23 mouse cellular contexts compared by ENCODE assay signal in genomic region chr5:86851658-86852057, GRCm38 (mm10). TPM values are rescaled to one million over a fixed set of nuclear protein-coding genes. Genes with fewer than 3 reads are reported as not detected.
DNase-seq lines count a peak whose midpoint lies in the region; ATAC-seq and TF ChIP-seq lines count a peak whose summit lies in the region.
"Had no signal": no experiment of that assay in that cellular context is flagged by ENCODE, and none has a peak within 500 bp of the region (broad histone marks: within the 10 kb centered on the region; RNA-seq: fewer than 3 reads in every experiment).

No protein-coding gene starts in this region.

- DNase-seq in ES-CJ7 (ENCODE audit: low read depth, low spot score) = peak; percentile 95
- DNase-seq in ZHBTc4 (ENCODE audit: low read depth, low spot score) = peak; percentile 95
- peak; percentile 31 for DNase-seq in embryonic facial prominence, embryonic 14.5 days (ENCODE audit: low spot score)
- no peak for DNase-seq in c-Kit-positive CD71-positive TER-119-positive erythroid progenitor cells, embryonic 14.5 days (ENCODE audit: low spot score)
- DNase-seq: adrenal gland, postnatal 10 days; cerebellum, adult 11-12 months; cerebellum, adult 9-10 months; cerebellum, postnatal 25 days; gastrocnemius, postnatal 36 days; heart, adult 11 months; heart, postnatal 36 days had no signal

- H3K9ac ChIP-seq in ES-Bruce4 (ENCODE audit: low read depth, poor library complexity, severe bottlenecking) = no peak overlapping the region
- no peak overlapping the region for H3K9ac ChIP-seq in embryonic facial prominence, embryonic 14.5 days (ENCODE audit: low read depth, low read length)
- H3K9ac ChIP-seq: forebrain, embryonic 15.5 days; heart, embryonic 13.5 days; hindbrain, embryonic 12.5 days had no signal

- no peak overlapping the region for H3K4me2 ChIP-seq in embryonic facial prominence, embryonic 14.5 days (ENCODE audit: low read depth, low read length)
- H3K4me2 ChIP-seq: forebrain, embryonic 15.5 days; heart, embryonic 13.5 days; hindbrain, embryonic 12.5 days had no signal

- peak overlapping the region; percentile 72 for H3K27ac ChIP-seq in ES-Bruce4 (ENCODE audit: insufficient read depth, low read length)
- no peak overlapping the region for H3K27ac ChIP-seq in embryonic facial prominence, embryonic 14.5 days (replicated peaks; ENCODE audit: low read depth, low read length)
- H3K27ac ChIP-seq: forebrain, embryonic 15.5 days; heart, embryonic 13.5 days; hindbrain, embryonic 12.5 days had no signal

- TF ChIP-seq CTCF in ES-Bruce4 (IDR thresholded peaks at IDR 0.05; ENCODE audit: low read depth, low read length) = no peak

- no peaks in the 10 kb centered on the region for H3K4me1 ChIP-seq in ES-Bruce4 (ENCODE audit: control insufficient read depth, insufficient read depth, low read length)
- no peaks in the 10 kb centered on the region for H3K4me1 ChIP-seq in embryonic facial prominence, embryonic 14.5 days (ENCODE audit: control insufficient read depth, insufficient read depth, low read length)
- H3K4me1 ChIP-seq: forebrain, embryonic 15.5 days; hindbrain, embryonic 12.5 days had no signal

- TF ChIP-seq EP300 in ES-Bruce4 (IDR thresholded peaks at IDR 0.05; ENCODE audit: insufficient read depth, low read depth, low read length) = peak; percentile 82

- WGBS in embryonic facial prominence, embryonic 14.5 days = 40% methylated on average over 5 of the region's 5 CpGs

- H3K9me3 ChIP-seq in ES-Bruce4 (replicated peaks; ENCODE audit: control insufficient read depth, insufficient read depth, low read length, poor library complexity, severe bottlenecking) = peaks cover 11% of the 10 kb centered on the region
- H3K9me3 ChIP-seq in embryonic facial prominence, embryonic 14.5 days (ENCODE audit: control insufficient read depth, low read length) = no peaks in the 10 kb centered on the region
- H3K9me3 ChIP-seq: forebrain, embryonic 15.5 days; heart, embryonic 13.5 days; hindbrain, embryonic 12.5 days had no signal

- no peaks in the 10 kb centered on the region for H3K36me3 ChIP-seq in ES-Bruce4 (ENCODE audit: control insufficient read depth, insufficient read depth, low read length, poor library complexity, severe bottlenecking)
- H3K36me3 ChIP-seq in embryonic facial prominence, embryonic 14.5 days (ENCODE audit: control insufficient read depth, insufficient read depth, low read length) = no peaks in the 10 kb centered on the region
- H3K36me3 ChIP-seq: forebrain, embryonic 15.5 days; heart, embryonic 13.5 days; hindbrain, embryonic 12.5 days had no signal

- TF ChIP-seq POLR2A in ES-Bruce4 (IDR thresholded peaks at IDR 0.05; ENCODE audit: insufficient read depth, low read length) = no peak

- H3K27me3 ChIP-seq in ES-Bruce4 (ENCODE audit: control insufficient read depth, insufficient read depth, low read length, poor library complexity, severe bottlenecking) = no peaks in the 10 kb centered on the region
- no peaks in the 10 kb centered on the region for H3K27me3 ChIP-seq in embryonic facial prominence, embryonic 14.5 days (replicated peaks; ENCODE audit: control insufficient read depth, insufficient read depth, low read length)
- H3K27me3 ChIP-seq: forebrain, embryonic 15.5 days; heart, embryonic 13.5 days; hindbrain, embryonic 12.5 days had no signal

- peak; percentile 50 for ATAC-seq in embryonic facial prominence, embryonic 14.5 days (ENCODE audit: low read depth)
- no peak for ATAC-seq in megakaryocyte, adult 5-6 weeks (ENCODE audit: poor library complexity, severe bottlenecking)
- ATAC-seq: forebrain, embryonic 15.5 days; hindbrain, embryonic 16.5 days; inflammation-experienced regulatory T-cells, adult 6 months; intestine, postnatal 0 days; Patski had no signal

- H3K4me3 ChIP-seq in ES-Bruce4 (ENCODE audit: low read depth, low read length) = no peak overlapping the region
- H3K4me3 ChIP-seq in embryonic facial prominence, embryonic 14.5 days (ENCODE audit: low read depth, low read length) = no peak overlapping the region
- H3K4me3 ChIP-seq: forebrain, embryonic 15.5 days; heart, embryonic 13.5 days; hindbrain, embryonic 12.5 days had no signal

RNA-seq across cellular contexts. Expression of gene Ythdc1, which starts 47.6 kb away (rescaled TPM):
- polyA plus RNA-seq in ES-Bruce4 (2011; ENCODE audit: insufficient read depth, insufficient read length, low read depth, missing spikeins) = 105 and 112 TPM in 2 replicates
- 41.9 and 42.5 TPM in 2 replicates for polyA plus RNA-seq in embryonic facial prominence, embryonic 14.5 days (2014; fragmentation: Nextera tagmentation; extraction: Ambion mirVana)
- total RNA-seq in megakaryocyte, adult 5-6 weeks (2015) = 84.1 and 88.3 TPM in 2 replicates
- total RNA-seq in megakaryocyte, adult 5-6 weeks (2017) = 99.6 and 121 TPM in 2 replicates

RNA-seq across cellular contexts. Expression of gene Ugt2b34, which starts 55.1 kb away (rescaled TPM):
- not detected in 2 replicates for polyA plus RNA-seq in ES-Bruce4 (2011; ENCODE audit: insufficient read depth, insufficient read length, low read depth, missing spikeins)
- 0.04 TPM in 1 of 2 replicates, not detected in the other for polyA plus RNA-seq in embryonic facial prominence, embryonic 14.5 days (2014; fragmentation: Nextera tagmentation; extraction: Ambion mirVana)
- not detected in 2 replicates for total RNA-seq in megakaryocyte, adult 5-6 weeks (2015)
- total RNA-seq in megakaryocyte, adult 5-6 weeks (2017) = not detected in 2 replicates
- total RNA-seq: gastrocnemius, postnatal 36 days; heart, postnatal 36 days had no signal
- polyA plus RNA-seq: cortical plate, adult 2 months; forebrain, embryonic 11.5 days; forebrain, embryonic 15.5 days; heart, postnatal 0 days; hindbrain, embryonic 12.5 days; hindbrain, embryonic 16.5 days; inflammation-experienced regulatory T-cells, adult 6 months had no signal
